In the genomic region with DNA sequence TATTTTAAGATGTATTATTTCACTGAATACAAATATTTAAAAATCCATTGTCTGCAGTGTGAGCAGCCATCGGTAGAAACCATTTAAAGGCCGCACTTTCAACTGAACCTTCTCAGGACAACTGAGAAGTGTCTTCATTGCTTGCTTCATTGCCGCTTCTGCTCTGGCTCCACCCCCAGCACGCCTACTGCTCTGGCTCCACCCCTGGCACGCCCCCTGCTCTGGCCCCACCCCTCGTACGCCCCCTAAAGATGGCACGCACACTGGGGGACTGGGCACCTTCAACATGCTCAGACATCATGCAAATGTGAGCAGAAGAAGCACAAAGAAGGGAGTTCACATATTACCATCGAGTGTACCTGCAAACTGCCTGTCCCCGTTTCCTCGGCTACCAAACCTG, we compare ENCODE assay signal across 15 mouse cellular contexts. TPM values are rescaled to one million over a fixed set of nuclear protein-coding genes. Genes with fewer than 3 reads are reported as not detected.
DNase-seq lines count a peak whose midpoint lies in the region; ATAC-seq and TF ChIP-seq lines count a peak whose summit lies in the region.
"Had no signal": no experiment of that assay in that cellular context is flagged by ENCODE, and none has a peak within 500 bp of the region (broad histone marks: within the 10 kb centered on the region; RNA-seq: fewer than 3 reads in every experiment).

No protein-coding gene starts in this region.

- no peaks in the 10 kb centered on the region for H3K27me3 ChIP-seq in E14TG2a.4 (ENCODE audit: insufficient read depth, low read length)
- H3K27me3 ChIP-seq in liver, embryonic 12.5 days (replicated peaks): 0 out of 2 replicates have a peak, but pooled peaks cover 8% of the 10 kb centered on the region
- H3K27me3 ChIP-seq: embryonic facial prominence, embryonic 12.5 days had no signal

- TF ChIP-seq CTCF in E14TG2a.4 (conservative IDR thresholded peaks at IDR 0.05; ENCODE audit: low read length): no peak

- H3K9me3 ChIP-seq in E14TG2a.4 (ENCODE audit: low read length): no peaks in the 10 kb centered on the region
- no peaks in the 10 kb centered on the region for H3K9me3 ChIP-seq in ES-E14 (ENCODE audit: control insufficient read depth, insufficient read depth, low read depth, low read length)
- H3K9me3 ChIP-seq in liver, embryonic 12.5 days (replicated peaks): no peaks in the 10 kb centered on the region
- H3K9me3 ChIP-seq: embryonic facial prominence, embryonic 12.5 days had no signal

- H3K36me3 ChIP-seq in E14TG2a.4 (ENCODE audit: insufficient read depth, low read length): peaks cover 75% of the 10 kb centered on the region
- H3K36me3 ChIP-seq in ES-E14 (ENCODE audit: control insufficient read depth, insufficient read depth, low read length, poor library complexity, severe bottlenecking): peaks cover 1% of the 10 kb centered on the region; the same call in 1 of the 2 replicates
- no peaks in the 10 kb centered on the region for H3K36me3 ChIP-seq in liver, embryonic 12.5 days

- peak; percentile 15 to 17 for DNase-seq in kidney, postnatal 4 days
- no peak for DNase-seq in kidney, adult 18-20 months
- no peak for DNase-seq in ES-E14 (ENCODE audit: low read depth, low spot score)
- no peak for DNase-seq in urinary bladder, postnatal 4 days (ENCODE audit: low spot score in 2 of 2)
- DNase-seq in embryo, embryonic 11 days: no peak
- DNase-seq: adrenal gland, postnatal 36 days had no signal

- H3K4me1 ChIP-seq in E14TG2a.4 (replicated peaks; ENCODE audit: low read depth, low read length) (peaks cover 33% of the 10 kb centered on the region), ES-E14 (ENCODE audit: control insufficient read depth in 2 of 2, insufficient read depth in 2 of 2, low read length in 2 of 2, poor library complexity in 1 of 2) (peaks cover 0 to 4% of the 10 kb centered on the region in 2 experiments; a peak in 2 of 4 replicates)
- peaks cover 4% of the 10 kb centered on the region; the same call in 1 of the 2 replicates for H3K4me1 ChIP-seq in liver, embryonic 12.5 days
- H3K4me1 ChIP-seq: embryonic facial prominence, embryonic 12.5 days had no signal

- H3K4me3 ChIP-seq in E14TG2a.4 (replicated peaks; ENCODE audit: low read length) (peak overlapping the region; percentile 48), ES-E14 (ENCODE audit: insufficient read depth in 1 of 2, low read depth in 1 of 2, low read length in 2 of 2, poor library complexity in 1 of 2, severe bottlenecking in 1 of 2) (peak overlapping the region; percentile 9 to 46; a peak in 2 of 4 replicates)
- H3K4me3 ChIP-seq in liver, embryonic 12.5 days: no peak overlapping the region
- H3K4me3 ChIP-seq: embryonic facial prominence, embryonic 12.5 days had no signal

- no peak for ATAC-seq in liver, embryonic 12.5 days
- ATAC-seq: inflammation-experienced regulatory T-cells, adult 6 months had no signal

- peak overlapping the region; percentile 43 for H3K4me2 ChIP-seq in liver, embryonic 12.5 days
- H3K4me2 ChIP-seq: embryonic facial prominence, embryonic 12.5 days had no signal

- WGBS in liver, embryonic 12.5 days (ENCODE audit: insufficient replicate concordance): 24% methylated on average over 11 of the region's 11 CpGs

- H3K9ac ChIP-seq in ES-E14 (ENCODE audit: insufficient read depth, low read depth, low read length, poor library complexity, severe bottlenecking): no peak overlapping the region; the same call in 1 of the 2 replicates
- H3K9ac ChIP-seq in liver, embryonic 12.5 days: no peak overlapping the region
- H3K9ac ChIP-seq: embryonic facial prominence, embryonic 12.5 days; liver, embryonic 14.5 days had no signal

- in situ Hi-C loops in ES-E14 (cut with MboI; ENCODE audit: low sequenced_read_pairs in 2 of 2, unreplicated experiment in 2 of 2): loop anchor here (5.0 to 10.0 kb wide), 2 partner anchors 130 to 132 kb away; a partner anchor contains a TSS

- no peak overlapping the region for H3K27ac ChIP-seq in ES-E14 (ENCODE audit: insufficient read depth, low read depth, low read length, poor library complexity, severe bottlenecking)
- H3K27ac ChIP-seq in liver, embryonic 12.5 days: no peak overlapping the region
- H3K27ac ChIP-seq: embryonic facial prominence, embryonic 12.5 days; liver, embryonic 14.5 days had no signal

TF ChIP-seq in ES-E14, 5 proteins besides CTCF, POLR2A, EP300 and RAD21:
- TF ChIP-seq MAFK (IDR thresholded peaks at IDR 0.05; ENCODE audit: insufficient read depth, low read depth, low read length) (no peak), HCFC1 (IDR thresholded peaks at IDR 0.05; ENCODE audit: borderline replicate concordance, insufficient read depth, low read length) (no peak), CHD2 (IDR thresholded peaks at IDR 0.05; ENCODE audit: low read depth, low read length) (no peak), ZNF384 (IDR thresholded peaks at IDR 0.05; ENCODE audit: low read depth, low read length) (no peak), ZC3H11A (IDR thresholded peaks at IDR 0.05; ENCODE audit: borderline replicate concordance, low read depth, low read length) (no peak)

RNA-seq across cellular contexts. Expression of a gene that starts 1.5 kb away (rescaled TPM):
- total RNA-seq in ES-E14 (2012; rRNA removed): 0.27 and 0.48 TPM in 2 replicates
- polyA plus RNA-seq in liver, embryonic 12.5 days (2016; fragmentation: Nextera tagmentation; extraction: Ambion mirVana): 0.30 TPM in 1 of 2 replicates, not detected in the other
- total RNA-seq: layer of hippocampus, adult 8-10 months; left cerebral cortex, postnatal 10 days; neutrophil, adult 5-6 weeks had no signal
- polyA plus RNA-seq: spleen, adult 2 months had no signal

RNA-seq across cellular contexts. Expression of a gene that starts 16.8 kb away (rescaled TPM):
- total RNA-seq in ES-E14 (2012; rRNA removed): 28.1 and 31.9 TPM in 2 replicates
- 12.3 and 12.8 TPM in 2 replicates for polyA plus RNA-seq in liver, embryonic 12.5 days (2016; fragmentation: Nextera tagmentation; extraction: Ambion mirVana)

Comparison
In these comparisons a context has a peak if more than half of its experiments do, and no peak if none do; other contexts are left out.
1. DNase-seq: peak in kidney, postnatal 4 days (2 of 2); none in kidney, adult 18-20 months (single experiment), ES-E14 (single experiment), urinary bladder, postnatal 4 days (0 of 2) and embryo, embryonic 11 days (single experiment).